Mouse (Mus musculus) cerebellum, adult 2 months (tissue): ENCODE results near the gene Fstl5.

Source experiments
- CTCF ChIP-seq: fragments of 200-500 bp; IDR thresholded peaks from 2 replicates; pipeline ENCODE4 v1.5.1; 2011; ENCODE audit warnings: low read depth, mild to moderate bottlenecking, control low read depth, low read length, moderate library complexity, borderline replicate concordance; ENCODE audit not compliant: insufficient read depth
- POLR2A ChIP-seq: fragments of 200-500 bp; IDR thresholded peaks from 2 replicates; pipeline ENCODE4 v1.6.1; 2011; ENCODE audit warnings: low read length, control low read depth, borderline replicate concordance; ENCODE audit not compliant: insufficient read depth

DNA sequence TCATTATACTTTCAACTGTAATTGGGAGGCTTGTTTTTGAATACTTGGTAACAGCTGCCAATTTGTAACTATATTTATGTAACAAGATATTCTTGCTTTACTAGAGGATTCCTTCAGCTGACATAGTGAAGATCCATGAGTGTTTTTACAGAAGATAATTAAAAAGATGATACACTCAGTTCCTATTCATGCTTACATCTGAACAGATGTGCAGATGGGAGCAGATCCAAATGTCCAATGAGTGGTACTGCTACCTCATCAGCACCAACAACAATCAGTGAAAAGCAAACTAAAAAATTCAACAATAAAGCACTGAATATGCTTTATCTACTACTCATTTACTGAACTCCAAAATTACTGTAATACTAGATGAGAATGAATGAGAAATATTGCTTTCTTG, 292.9 kb downstream of the Fstl5 start:
- TF ChIP-seq CTCF (no peak), POLR2A (no peak)
